Mouse (Mus musculus): Measurements from ENCODE around the gene AC124108.1. TPM values are rescaled to one million over a fixed set of nuclear protein-coding genes. Genes with fewer than 3 reads are reported as not detected.

The AC124108.1 gene
- polyA plus RNA-seq, 1 experiment from 2014 or later = 0.45 TPM

- H3K27me3 ChIP-seq = peaks cover 40% of the 10 kb centered on the region
- peak overlapping the region; percentile 45 for H3K4me2 ChIP-seq
- H3K9me3 ChIP-seq = no peaks in the 10 kb centered on the region
- peaks cover 26% of the 10 kb centered on the region for H3K4me1 ChIP-seq (replicated peaks)
- H3K4me3 ChIP-seq (replicated peaks) = peak overlapping the region; percentile 17
- ATAC-seq (ENCODE audit: insufficient number of reproducible peaks, insufficient read depth, low FRiP score, low TSS enrichment, low read depth) = no peak
- H3K9ac ChIP-seq (replicated peaks) = no peak overlapping the region
- no peaks in the 10 kb centered on the region for H3K36me3 ChIP-seq
- H3K27ac ChIP-seq = no peak overlapping the region
- WGBS = 10% methylated on average over 12 of the region's 12 CpGs
Measured at GRCm38 (mm10) chr1:132168115-132168767, 23.0 kb upstream of the AC124108.1 start.

DNA sequence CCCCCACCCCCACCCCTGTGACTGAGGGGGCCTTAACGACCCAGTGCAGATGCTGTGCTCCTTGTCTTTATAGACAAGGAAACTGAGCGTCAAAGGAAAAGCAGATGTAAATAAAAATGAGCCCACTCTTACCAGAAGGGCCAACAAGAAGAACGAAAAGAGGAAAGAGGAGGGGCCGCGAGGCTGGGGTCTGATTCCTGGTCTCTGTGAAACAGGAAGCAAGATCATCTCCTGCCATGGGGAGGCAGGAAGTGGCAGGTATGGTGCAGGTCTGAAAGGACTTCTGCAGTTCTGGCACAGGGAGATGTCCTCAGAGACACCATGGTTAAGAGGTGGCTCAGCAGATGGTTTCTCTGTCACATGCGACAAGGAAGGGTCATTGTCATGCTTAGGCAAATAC is 20.6 kb upstream of the AC124108.1 start:
- 35% methylated on average over 6 of the region's 6 CpGs for WGBS
- H3K4me2 ChIP-seq = no peak overlapping the region
- H3K36me3 ChIP-seq = no peaks in the 10 kb centered on the region
- no peak overlapping the region for H3K27ac ChIP-seq
- H3K4me3 ChIP-seq (replicated peaks) = no peak overlapping the region
- ATAC-seq (ENCODE audit: insufficient number of reproducible peaks, insufficient read depth, low FRiP score, low TSS enrichment, low read depth) = no peak
- H3K4me1 ChIP-seq (replicated peaks) = peaks cover 26% of the 10 kb centered on the region
- peaks cover 31% of the 10 kb centered on the region for H3K27me3 ChIP-seq
- no peaks in the 10 kb centered on the region for H3K9me3 ChIP-seq
- no peak overlapping the region for H3K9ac ChIP-seq (replicated peaks)

- peaks cover 26% of the 10 kb centered on the region for H3K4me1 ChIP-seq (replicated peaks)
- no peak overlapping the region for H3K9ac ChIP-seq (replicated peaks)
- H3K4me2 ChIP-seq = no peak overlapping the region
- no peak for ATAC-seq (ENCODE audit: insufficient number of reproducible peaks, insufficient read depth, low FRiP score, low TSS enrichment, low read depth)
- no peaks in the 10 kb centered on the region for H3K9me3 ChIP-seq
- H3K27ac ChIP-seq = no peak overlapping the region
- no peaks in the 10 kb centered on the region for H3K36me3 ChIP-seq
- 0% methylated on average over 1 of the region's 2 CpGs for WGBS
- no peak overlapping the region for H3K4me3 ChIP-seq (replicated peaks)
- H3K27me3 ChIP-seq = peaks cover 31% of the 10 kb centered on the region
Measured at GRCm38 (mm10) chr1:132171619-132172018, 19.6 kb upstream of the AC124108.1 start.

- Histone ChIP-seq H3K4me1 (replicated peaks) (peaks cover 17% of the 10 kb centered on the region), H3K27ac (no peak overlapping the region), H3K27me3 (peaks cover 50% of the 10 kb centered on the region), H3K9ac (replicated peaks) (no peak overlapping the region), H3K4me2 (no peak overlapping the region), H3K36me3 (no peaks in the 10 kb centered on the region), H3K9me3 (no peaks in the 10 kb centered on the region), H3K4me3 (replicated peaks) (no peak overlapping the region)
- ATAC-seq (ENCODE audit: insufficient number of reproducible peaks, insufficient read depth, low FRiP score, low TSS enrichment, low read depth) = no peak
- WGBS = 79% methylated on average over 4 of the region's 4 CpGs
Measured at GRCm38 (mm10) chr1:132186303-132186702, 5.0 kb upstream of the AC124108.1 start.

DNA sequence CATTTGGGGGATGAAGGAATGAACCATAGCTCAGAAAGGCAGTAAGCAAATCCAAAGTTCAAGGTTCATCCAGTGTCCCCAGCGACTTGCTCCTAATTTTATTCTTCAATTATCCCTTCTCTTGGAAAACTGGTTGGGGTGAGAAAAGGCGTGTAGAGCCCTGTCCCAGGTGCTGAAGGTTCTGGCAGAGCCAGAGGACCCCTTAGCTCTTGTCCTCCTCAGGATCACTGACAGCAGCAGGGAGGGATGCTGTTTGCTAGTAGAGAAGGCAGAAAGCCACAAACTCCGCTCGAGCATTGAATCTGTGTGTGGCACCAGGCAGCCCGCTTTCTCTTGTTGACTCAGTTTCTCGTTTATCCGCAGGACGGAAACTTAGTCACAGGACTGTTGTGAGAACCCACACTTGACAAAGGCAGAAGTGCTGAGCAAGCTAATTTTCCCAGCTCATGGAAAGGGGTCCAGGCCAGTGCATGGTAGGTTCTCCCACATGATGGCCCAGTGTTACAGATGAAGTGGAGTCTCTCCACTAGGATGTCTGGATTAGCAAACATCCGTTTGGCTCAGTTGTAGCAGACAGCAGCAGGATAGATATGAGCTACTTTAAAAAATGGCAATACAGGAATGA is 2.7 kb upstream of the AC124108.1 start:
- 35% methylated on average over 9 of the region's 9 CpGs for WGBS
- Histone ChIP-seq H3K4me3 (replicated peaks) (no peak overlapping the region), H3K36me3 (no peaks in the 10 kb centered on the region), H3K4me2 (no peak overlapping the region), H3K4me1 (replicated peaks) (peaks cover 32% of the 10 kb centered on the region), H3K9me3 (no peaks in the 10 kb centered on the region), H3K27me3 (peaks cover 68% of the 10 kb centered on the region), H3K27ac (no peak overlapping the region), H3K9ac (replicated peaks) (no peak overlapping the region)
- ATAC-seq (ENCODE audit: insufficient number of reproducible peaks, insufficient read depth, low FRiP score, low TSS enrichment, low read depth) = no peak

- H3K36me3 ChIP-seq = no peaks in the 10 kb centered on the region
- no peak overlapping the region for H3K4me2 ChIP-seq
- no peak overlapping the region for H3K27ac ChIP-seq
- no peak for ATAC-seq (ENCODE audit: insufficient number of reproducible peaks, insufficient read depth, low FRiP score, low TSS enrichment, low read depth)
- H3K27me3 ChIP-seq = peaks cover 75% of the 10 kb centered on the region
- 50% methylated on average over 4 of the region's 4 CpGs for WGBS
- no peaks in the 10 kb centered on the region for H3K9me3 ChIP-seq
- H3K4me1 ChIP-seq (replicated peaks) = peaks cover 28% of the 10 kb centered on the region
- no peak overlapping the region for H3K9ac ChIP-seq (replicated peaks)
- H3K4me3 ChIP-seq (replicated peaks) = no peak overlapping the region
Measured at GRCm38 (mm10) chr1:132189231-132189630, 2.0 kb upstream of the AC124108.1 start.

DNA sequence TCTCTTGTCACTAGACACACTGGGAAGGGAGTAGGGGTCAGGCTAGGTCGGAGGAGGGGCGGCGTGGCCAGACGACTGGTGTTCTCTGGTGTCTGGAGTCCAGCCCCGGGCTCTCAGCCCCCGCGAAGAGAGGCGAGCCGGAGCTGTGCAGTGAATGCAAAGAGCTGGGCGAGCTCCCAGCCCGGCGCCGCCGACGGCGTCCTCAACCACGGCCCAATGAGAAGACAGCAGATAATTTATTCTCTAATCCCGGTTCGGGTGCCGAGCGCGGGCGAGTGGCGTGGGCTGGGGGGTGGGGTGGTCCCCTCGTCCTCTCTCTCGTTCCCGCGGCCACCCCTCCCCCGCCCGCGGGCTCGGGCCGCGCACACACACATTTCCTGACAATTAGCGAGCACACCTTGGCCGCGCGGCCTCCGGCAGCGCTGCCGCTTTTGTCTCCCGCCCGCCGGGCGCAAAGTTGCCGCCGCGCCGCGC is 1.2 kb upstream of the AC124108.1 start:
- Histone ChIP-seq H3K27ac (0 out of 2 replicates have a peak overlapping the region, but pooled peaks have one; percentile 35), H3K4me1 (replicated peaks) (peaks cover 37% of the 10 kb centered on the region), H3K27me3 (peaks cover 78% of the 10 kb centered on the region), H3K9me3 (no peaks in the 10 kb centered on the region), H3K4me3 (replicated peaks) (peak overlapping the region; percentile 63), H3K9ac (replicated peaks) (peak overlapping the region; percentile 67), H3K36me3 (no peaks in the 10 kb centered on the region), H3K4me2 (peak overlapping the region; percentile 94)
- WGBS = under 1% methylated on average over 42 of the region's 50 CpGs
- ATAC-seq (ENCODE audit: insufficient number of reproducible peaks, insufficient read depth, low FRiP score, low TSS enrichment, low read depth) = peak; percentile 45; the same call in 1 of the 2 replicates

- no peaks in the 10 kb centered on the region for H3K36me3 ChIP-seq
- WGBS = under 1% methylated on average over 62 of the region's 62 CpGs
- H3K27ac ChIP-seq = 0 out of 2 replicates have a peak overlapping the region, but pooled peaks have one; percentile 35
- peaks cover 82% of the 10 kb centered on the region for H3K27me3 ChIP-seq
- H3K9ac ChIP-seq (replicated peaks) = peak overlapping the region; percentile 67
- H3K4me1 ChIP-seq (replicated peaks) = peaks cover 42% of the 10 kb centered on the region
- H3K4me2 ChIP-seq = peak overlapping the region; percentile 94
- peak overlapping the region; percentile 63 for H3K4me3 ChIP-seq (replicated peaks)
- 0 out of 2 replicates have a peak, but pooled peaks have one; percentile 23 for ATAC-seq (ENCODE audit: insufficient number of reproducible peaks, insufficient read depth, low FRiP score, low TSS enrichment, low read depth)
- H3K9me3 ChIP-seq = no peaks in the 10 kb centered on the region
Measured at GRCm38 (mm10) chr1:132190621-132191092, 600 bp upstream of the AC124108.1 start.

GRCm38 (mm10) chr1:132191786-132192680 is 776 bp downstream of the AC124108.1 start:
- H3K36me3 ChIP-seq = no peaks in the 10 kb centered on the region
- no peak for ATAC-seq (ENCODE audit: insufficient number of reproducible peaks, insufficient read depth, low FRiP score, low TSS enrichment, low read depth)
- H3K4me2 ChIP-seq = peak overlapping the region; percentile 94
- H3K27me3 ChIP-seq = peaks cover 88% of the 10 kb centered on the region
- no peak overlapping the region for H3K27ac ChIP-seq
- 7% methylated on average over 16 of the region's 16 CpGs for WGBS
- H3K4me1 ChIP-seq (replicated peaks) = peaks cover 56% of the 10 kb centered on the region
- peak overlapping the region; percentile 67; the same call in 1 of the 2 replicates for H3K9ac ChIP-seq (replicated peaks)
- H3K4me3 ChIP-seq (replicated peaks) = peak overlapping the region; percentile 63
- no peaks in the 10 kb centered on the region for H3K9me3 ChIP-seq

DNA sequence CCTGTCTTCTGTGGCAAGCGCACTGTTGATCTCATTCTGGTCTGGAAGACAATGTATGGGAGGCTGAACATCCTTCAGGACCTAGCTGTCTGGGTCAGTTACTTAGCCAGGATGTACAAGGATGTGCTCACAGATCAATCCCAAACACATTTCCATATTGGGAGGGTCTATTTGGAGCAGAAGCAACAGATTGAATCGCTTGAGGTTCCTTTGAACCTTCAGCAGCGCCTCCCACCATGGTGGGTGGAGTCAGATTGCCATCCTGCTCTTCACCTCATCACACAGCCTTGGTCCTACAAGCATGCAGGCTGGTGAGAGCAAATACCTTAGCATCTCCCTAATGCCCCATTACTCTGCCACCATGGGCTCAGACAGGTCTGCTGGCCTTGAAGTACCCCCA is 2.5 kb downstream of the AC124108.1 start:
- Histone ChIP-seq H3K9me3 (no peaks in the 10 kb centered on the region), H3K27me3 (peaks cover 80% of the 10 kb centered on the region), H3K4me2 (no peak overlapping the region), H3K27ac (no peak overlapping the region), H3K36me3 (no peaks in the 10 kb centered on the region), H3K9ac (replicated peaks) (no peak overlapping the region), H3K4me1 (replicated peaks) (peaks cover 69% of the 10 kb centered on the region), H3K4me3 (replicated peaks) (no peak overlapping the region)
- 64% methylated on average over 3 of the region's 3 CpGs for WGBS
- ATAC-seq (ENCODE audit: insufficient number of reproducible peaks, insufficient read depth, low FRiP score, low TSS enrichment, low read depth) = no peak

DNA sequence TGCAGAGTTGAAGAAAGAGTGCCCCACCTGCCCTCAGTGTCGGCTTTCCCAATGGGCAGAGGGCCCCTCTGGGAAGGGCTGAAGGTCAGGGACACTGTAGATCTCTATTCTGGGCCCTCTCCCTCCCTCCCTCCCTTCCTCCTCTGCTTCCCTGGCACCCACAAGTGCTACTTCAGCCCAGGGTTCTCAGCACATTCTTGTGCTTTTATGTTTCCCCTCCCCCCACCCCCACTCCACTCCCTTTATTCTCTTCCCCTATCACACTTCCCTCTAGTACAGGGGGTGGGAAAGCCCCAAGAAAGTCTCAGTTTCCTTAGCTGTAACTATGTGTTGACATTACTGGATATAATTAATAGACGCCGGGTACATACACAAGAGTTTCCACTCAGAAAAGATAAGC is 3.4 kb downstream of the AC124108.1 start:
- H3K4me1 ChIP-seq (replicated peaks) = peaks cover 69% of the 10 kb centered on the region
- no peaks in the 10 kb centered on the region for H3K9me3 ChIP-seq
- H3K4me2 ChIP-seq = no peak overlapping the region
- WGBS = 55% methylated on average over 3 of the region's 3 CpGs
- peaks cover 76% of the 10 kb centered on the region for H3K27me3 ChIP-seq
- H3K9ac ChIP-seq (replicated peaks) = no peak overlapping the region
- H3K27ac ChIP-seq = no peak overlapping the region
- no peak for ATAC-seq (ENCODE audit: insufficient number of reproducible peaks, insufficient read depth, low FRiP score, low TSS enrichment, low read depth)
- H3K36me3 ChIP-seq = no peaks in the 10 kb centered on the region
- no peak overlapping the region for H3K4me3 ChIP-seq (replicated peaks)

Data from limb, embryonic 12.5 days (tissue).